Mouse (Mus musculus): ENCODE measurements at regions not wholly inside any gene's neighbourhood (a gene's known extent, or its start where the extent isn't known, plus 50 kb on each side); places are given as distances from the start of the nearest gene placed in this dataset.
"Not testable (repeated sequence)": the region's sequence is repeated elsewhere in the genome, so short reads cannot be mapped to it uniquely, and the experiment has no call there.

GRCm38 (mm10) chr14:37571971-37572370 is 436.9 kb upstream of the Ghitm start:
- H3K36me3 ChIP-seq (ENCODE audit: control insufficient read depth, insufficient read depth, low read length): no peaks in the 10 kb centered on the region
- no peak overlapping the region for H3K27ac ChIP-seq (ENCODE audit: low read depth, low read length)
- no peaks in the 10 kb centered on the region for H3K9me3 ChIP-seq (replicated peaks; ENCODE audit: control insufficient read depth, low read length)
- 90% methylated on average over 6 of the region's 6 CpGs for WGBS
- H3K9ac ChIP-seq (ENCODE audit: low read length): no peak overlapping the region
- no peak for DNase-seq (ENCODE audit: low spot score)
- no peaks in the 10 kb centered on the region for H3K27me3 ChIP-seq (replicated peaks; ENCODE audit: control insufficient read depth, insufficient read depth, low read length)
- H3K4me3 ChIP-seq (ENCODE audit: low read depth, low read length): no peak overlapping the region
- ATAC-seq: no peak
- no peak overlapping the region for H3K4me2 ChIP-seq (ENCODE audit: low read length)
- H3K4me1 ChIP-seq (ENCODE audit: control insufficient read depth, insufficient read depth, low read length): no peaks in the 10 kb centered on the region

- no peak overlapping the region for H3K4me3 ChIP-seq (ENCODE audit: low read depth, low read length)
- ATAC-seq (no peak), DNase-seq (ENCODE audit: low spot score) (no peak)
- H3K9me3 ChIP-seq (replicated peaks; ENCODE audit: control insufficient read depth, low read length): no peaks in the 10 kb centered on the region
- H3K4me1 ChIP-seq (ENCODE audit: control insufficient read depth, insufficient read depth, low read length): no peaks in the 10 kb centered on the region
- no peak overlapping the region for H3K4me2 ChIP-seq (ENCODE audit: low read length)
- 93% methylated on average over 5 of the region's 5 CpGs for WGBS
- no peaks in the 10 kb centered on the region for H3K36me3 ChIP-seq (ENCODE audit: control insufficient read depth, insufficient read depth, low read length)
- H3K27ac ChIP-seq (ENCODE audit: low read depth, low read length): no peak overlapping the region
- H3K27me3 ChIP-seq (replicated peaks; ENCODE audit: control insufficient read depth, insufficient read depth, low read length): no peaks in the 10 kb centered on the region
- no peak overlapping the region for H3K9ac ChIP-seq (ENCODE audit: low read length)
These were observed 423.2 kb upstream of the Ghitm start for GRCm38 (mm10) chr14:37558258-37558657.

DNA sequence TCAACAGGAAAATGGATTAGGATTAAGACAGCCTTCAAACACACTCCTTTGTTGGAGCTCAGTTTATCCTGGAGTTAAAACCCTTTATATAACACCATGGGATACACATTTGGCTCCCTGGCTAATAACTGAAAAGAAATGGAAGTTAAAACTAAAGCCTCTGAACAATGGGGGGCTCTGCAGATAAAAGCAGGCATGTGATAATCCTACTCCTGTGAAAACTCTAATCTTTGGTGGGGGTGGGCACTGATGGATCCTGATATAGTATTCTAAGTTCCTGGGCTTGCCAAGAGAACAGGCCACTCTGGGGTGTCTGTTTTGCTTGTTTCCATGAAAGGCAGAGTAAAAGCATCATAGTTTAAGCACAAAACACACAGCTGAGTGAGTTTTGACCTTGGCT is 388.5 kb upstream of the Ghitm start:
- Histone ChIP-seq H3K27me3 (replicated peaks; ENCODE audit: control insufficient read depth, insufficient read depth, low read length) (no peaks in the 10 kb centered on the region), H3K4me3 (ENCODE audit: low read depth, low read length) (no peak overlapping the region), H3K36me3 (ENCODE audit: control insufficient read depth, insufficient read depth, low read length) (no peaks in the 10 kb centered on the region), H3K4me1 (ENCODE audit: control insufficient read depth, insufficient read depth, low read length) (no peaks in the 10 kb centered on the region), H3K4me2 (ENCODE audit: low read length) (no peak overlapping the region), H3K27ac (ENCODE audit: low read depth, low read length) (no peak overlapping the region), H3K9me3 (replicated peaks; ENCODE audit: control insufficient read depth, low read length) (no peaks in the 10 kb centered on the region), H3K9ac (ENCODE audit: low read length) (no peak overlapping the region)
- ATAC-seq: peak; percentile 48; the same call in 1 of the 2 replicates
- peak; percentile 27 for DNase-seq (ENCODE audit: low spot score)

DNA sequence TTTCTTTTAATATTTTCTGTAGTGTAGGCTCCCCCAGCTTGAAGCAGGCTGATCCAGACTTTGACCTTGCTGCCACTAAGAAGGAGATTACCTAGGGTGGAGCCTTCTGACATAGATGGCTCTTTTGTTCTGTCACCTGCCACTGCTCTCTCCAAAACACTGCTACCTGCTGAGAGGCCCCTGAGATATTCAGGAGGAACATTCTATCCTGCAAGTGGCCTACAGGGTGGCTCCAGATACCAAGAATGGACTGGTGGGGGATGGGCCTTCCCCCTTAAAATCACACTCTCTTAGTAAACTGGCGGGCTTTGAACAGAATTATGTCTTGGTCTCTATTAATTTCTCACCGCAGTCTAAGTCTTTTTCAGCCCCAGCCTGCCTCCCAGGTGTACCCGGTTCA is 385.6 kb upstream of the Ghitm start:
- H3K27me3 ChIP-seq (replicated peaks; ENCODE audit: control insufficient read depth, insufficient read depth, low read length); H3K9ac ChIP-seq (ENCODE audit: low read length); H3K4me3 ChIP-seq (ENCODE audit: low read depth, low read length); DNase-seq (ENCODE audit: low spot score); ATAC-seq; H3K27ac ChIP-seq (ENCODE audit: low read depth, low read length); H3K4me2 ChIP-seq (ENCODE audit: low read length); H3K4me1 ChIP-seq (ENCODE audit: control insufficient read depth, insufficient read depth, low read length); H3K36me3 ChIP-seq (ENCODE audit: control insufficient read depth, insufficient read depth, low read length); H3K9me3 ChIP-seq (replicated peaks; ENCODE audit: control insufficient read depth, low read length): not testable (repeated sequence)
- WGBS: 72% methylated on average over 3 of the region's 3 CpGs

DNA sequence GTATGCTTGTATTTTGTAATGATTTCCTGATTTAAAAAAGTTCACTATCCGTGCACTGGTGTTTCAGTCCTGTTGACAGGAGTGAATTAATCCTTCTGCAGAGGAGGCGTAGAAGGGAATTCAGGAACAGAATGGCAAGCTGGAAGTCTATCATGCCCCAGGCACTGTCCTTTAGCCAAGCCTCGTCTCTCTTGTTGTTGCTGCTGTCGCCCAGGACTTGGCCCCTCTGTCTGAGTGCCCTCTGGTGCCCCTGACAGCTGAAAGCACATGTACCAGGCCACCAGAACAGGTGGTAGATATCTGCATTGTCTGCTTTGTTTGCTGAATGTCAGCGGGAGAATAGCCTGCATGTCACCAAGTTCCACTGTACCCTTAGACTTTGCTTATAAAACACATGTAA is 370.2 kb upstream of the Ghitm start:
- H3K36me3 ChIP-seq (ENCODE audit: control insufficient read depth, insufficient read depth, low read length): no peaks in the 10 kb centered on the region
- no peaks in the 10 kb centered on the region for H3K9me3 ChIP-seq (replicated peaks; ENCODE audit: control insufficient read depth, low read length)
- no peak overlapping the region for H3K9ac ChIP-seq (ENCODE audit: low read length)
- H3K27ac ChIP-seq (ENCODE audit: low read depth, low read length): no peak overlapping the region
- ATAC-seq (no peak), DNase-seq (ENCODE audit: low spot score) (no peak)
- no peak overlapping the region for H3K4me2 ChIP-seq (ENCODE audit: low read length)
- no peaks in the 10 kb centered on the region for H3K4me1 ChIP-seq (ENCODE audit: control insufficient read depth, insufficient read depth, low read length)
- WGBS: 73% methylated on average over 5 of the region's 5 CpGs
- H3K27me3 ChIP-seq (replicated peaks; ENCODE audit: control insufficient read depth, insufficient read depth, low read length): no peaks in the 10 kb centered on the region
- H3K4me3 ChIP-seq (ENCODE audit: low read depth, low read length): no peak overlapping the region

- Histone ChIP-seq H3K4me3 (ENCODE audit: low read depth, low read length) (no peak overlapping the region), H3K4me1 (ENCODE audit: control insufficient read depth, insufficient read depth, low read length) (no peaks in the 10 kb centered on the region), H3K9ac (ENCODE audit: low read length) (no peak overlapping the region), H3K36me3 (ENCODE audit: control insufficient read depth, insufficient read depth, low read length) (no peaks in the 10 kb centered on the region), H3K9me3 (replicated peaks; ENCODE audit: control insufficient read depth, low read length) (no peaks in the 10 kb centered on the region; the same call in 1 of the 2 replicates), H3K27ac (ENCODE audit: low read depth, low read length) (no peak overlapping the region), H3K27me3 (replicated peaks; ENCODE audit: control insufficient read depth, insufficient read depth, low read length) (no peaks in the 10 kb centered on the region), H3K4me2 (ENCODE audit: low read length) (no peak overlapping the region)
- 81% methylated on average over 4 of the region's 4 CpGs for WGBS
- DNase-seq (ENCODE audit: low spot score) (no peak), ATAC-seq (no peak)
These were observed 355.6 kb upstream of the Ghitm start for GRCm38 (mm10) chr14:37490711-37491110.

DNA sequence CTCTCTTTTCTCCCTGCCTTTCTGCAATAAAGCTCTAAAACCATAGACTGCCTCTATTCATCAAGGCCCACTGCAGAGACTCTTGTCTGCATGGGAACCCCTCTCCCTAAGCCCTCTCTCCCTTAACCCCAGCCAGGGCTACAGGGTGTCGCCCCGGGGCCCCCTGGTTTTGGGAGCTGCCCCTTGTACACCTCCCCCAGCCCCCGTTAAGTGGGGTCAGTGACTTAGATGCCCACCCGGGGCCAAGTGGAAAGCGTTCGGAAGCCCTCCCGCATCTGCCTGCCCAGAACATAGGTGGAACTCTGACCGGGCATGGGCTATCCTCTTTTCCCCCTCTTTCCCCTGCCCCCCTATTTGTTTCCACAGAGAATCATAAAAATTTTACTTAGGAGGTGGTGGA is 350.2 kb upstream of the Ghitm start:
- 92% methylated on average over 8 of the region's 8 CpGs for WGBS

DNA sequence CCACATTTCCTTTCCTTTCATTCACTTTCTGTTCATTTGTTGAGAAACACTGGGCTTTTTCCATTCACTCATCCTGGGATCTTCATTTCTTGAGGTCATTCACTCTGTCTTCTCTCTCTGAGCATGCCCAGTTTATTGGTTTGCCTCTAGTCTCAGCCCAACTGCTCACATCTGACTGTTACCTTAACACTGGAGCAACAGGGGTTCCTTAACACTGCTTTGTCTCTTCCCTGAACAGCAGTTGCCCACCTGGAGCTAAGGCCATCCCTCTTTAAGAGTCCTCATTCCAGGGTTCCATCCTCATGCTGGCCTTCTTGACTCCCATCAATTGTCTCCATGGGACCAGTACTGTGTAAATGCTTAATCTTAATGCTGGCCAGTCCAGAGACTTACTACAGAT is 342.5 kb upstream of the Ghitm start:
- Histone ChIP-seq H3K36me3 (ENCODE audit: control insufficient read depth, insufficient read depth, low read length) (no peaks in the 10 kb centered on the region), H3K4me3 (ENCODE audit: low read depth, low read length) (no peak overlapping the region), H3K9me3 (replicated peaks; ENCODE audit: control insufficient read depth, low read length) (no peaks in the 10 kb centered on the region), H3K9ac (ENCODE audit: low read length) (no peak overlapping the region), H3K4me1 (ENCODE audit: control insufficient read depth, insufficient read depth, low read length) (no peaks in the 10 kb centered on the region), H3K27ac (ENCODE audit: low read depth, low read length) (no peak overlapping the region), H3K4me2 (ENCODE audit: low read length) (no peak overlapping the region), H3K27me3 (replicated peaks; ENCODE audit: control insufficient read depth, insufficient read depth, low read length) (no peaks in the 10 kb centered on the region)
- DNase-seq (ENCODE audit: low spot score) (no peak), ATAC-seq (no peak)

More for the DNA sequence above, 350.2 kb upstream of the Ghitm start:
- no peak overlapping the region for H3K27ac ChIP-seq (ENCODE audit: low read depth, low read length)
- H3K9ac ChIP-seq (ENCODE audit: low read length): no peak overlapping the region
- H3K4me1 ChIP-seq (ENCODE audit: control insufficient read depth, insufficient read depth, low read length): no peaks in the 10 kb centered on the region
- H3K4me2 ChIP-seq (ENCODE audit: low read length): no peak overlapping the region
- no peak for ATAC-seq
- no peaks in the 10 kb centered on the region for H3K27me3 ChIP-seq (replicated peaks; ENCODE audit: control insufficient read depth, insufficient read depth, low read length)
- no peak for DNase-seq (ENCODE audit: low spot score)
- no peaks in the 10 kb centered on the region for H3K9me3 ChIP-seq (replicated peaks; ENCODE audit: control insufficient read depth, low read length)
- H3K4me3 ChIP-seq (ENCODE audit: low read depth, low read length): no peak overlapping the region
- H3K36me3 ChIP-seq (ENCODE audit: control insufficient read depth, insufficient read depth, low read length): no peaks in the 10 kb centered on the region

DNA sequence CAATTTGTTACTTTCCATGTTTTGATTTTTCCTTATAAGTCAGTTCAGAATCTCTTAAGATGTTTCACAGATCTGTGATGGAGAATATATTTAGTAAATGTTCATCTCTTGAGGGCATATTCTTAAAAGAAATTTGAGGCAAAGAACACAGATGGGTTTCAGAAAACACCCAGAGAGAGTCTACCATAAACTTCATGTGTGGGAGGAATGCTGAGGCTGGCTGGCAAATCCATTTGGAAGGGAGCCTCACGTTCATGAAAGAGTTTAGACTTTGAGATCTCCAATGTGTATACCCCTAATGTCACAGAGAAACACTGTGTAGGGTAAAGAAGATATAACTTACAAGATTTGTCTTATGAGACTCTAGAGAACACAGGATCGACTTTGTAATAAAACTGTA is 333.6 kb upstream of the Ghitm start:
- H3K4me1 ChIP-seq (ENCODE audit: control insufficient read depth, insufficient read depth, low read length): no peaks in the 10 kb centered on the region
- ATAC-seq (no peak), DNase-seq (ENCODE audit: low spot score) (no peak)
- no peak overlapping the region for H3K27ac ChIP-seq (ENCODE audit: low read depth, low read length)
- no peaks in the 10 kb centered on the region for H3K9me3 ChIP-seq (replicated peaks; ENCODE audit: control insufficient read depth, low read length)
- WGBS: 74% methylated on average over 2 of the region's 2 CpGs
- no peak overlapping the region for H3K9ac ChIP-seq (ENCODE audit: low read length)
- no peak overlapping the region for H3K4me2 ChIP-seq (ENCODE audit: low read length)
- H3K4me3 ChIP-seq (ENCODE audit: low read depth, low read length): no peak overlapping the region
- no peaks in the 10 kb centered on the region for H3K27me3 ChIP-seq (replicated peaks; ENCODE audit: control insufficient read depth, insufficient read depth, low read length)
- H3K36me3 ChIP-seq (ENCODE audit: control insufficient read depth, insufficient read depth, low read length): no peaks in the 10 kb centered on the region

- no peaks in the 10 kb centered on the region for H3K9me3 ChIP-seq (replicated peaks; ENCODE audit: control insufficient read depth, low read length)
- no peaks in the 10 kb centered on the region for H3K27me3 ChIP-seq (replicated peaks; ENCODE audit: control insufficient read depth, insufficient read depth, low read length)
- H3K9ac ChIP-seq (ENCODE audit: low read length): no peak overlapping the region
- H3K4me2 ChIP-seq (ENCODE audit: low read length): no peak overlapping the region
- H3K27ac ChIP-seq (ENCODE audit: low read depth, low read length): no peak overlapping the region
- no peaks in the 10 kb centered on the region for H3K4me1 ChIP-seq (ENCODE audit: control insufficient read depth, insufficient read depth, low read length)
- no peak overlapping the region for H3K4me3 ChIP-seq (ENCODE audit: low read depth, low read length)
- H3K36me3 ChIP-seq (ENCODE audit: control insufficient read depth, insufficient read depth, low read length): no peaks in the 10 kb centered on the region
- ATAC-seq (no peak), DNase-seq (ENCODE audit: low spot score) (no peak)
- WGBS: 84% methylated on average over 2 of the region's 2 CpGs
These were observed 305.8 kb upstream of the Ghitm start for GRCm38 (mm10) chr14:37440874-37441273.
